Mouse (Mus musculus) left cerebral cortex, adult 2 months (tissue): ENCODE results near the gene Cep112. TPM values are rescaled to one million over a fixed set of nuclear protein-coding genes. Genes with fewer than 3 reads are reported as not detected.
"Not testable (repeated sequence)": the region's sequence is repeated elsewhere in the genome, so short reads cannot be mapped to it uniquely, and the experiment has no call there.

ENCODE experiments used
- DNase-seq, 2 experiments: peaks; one replicate each; pipeline ENCODE4 v3.0.0; 2021 to 2022; ENCODE audit warnings: low spot score in 2 of 2, mixed read lengths in 1 of 2; ENCODE audit errors: extremely low spot score in 1 of 2
- H3K27ac ChIP-seq: fragments of 200-600 bp; 2 replicates; pipeline ENCODE4 v1.8.1; 2022
- H3K4me3 ChIP-seq: fragments of 200-600 bp; 2 replicates; pipeline ENCODE4 v1.8.1; 2022
- CTCF ChIP-seq: fragments of 200-600 bp; IDR thresholded peaks from 2 replicates; pipeline ENCODE4 v1.8.1; 2022; ENCODE audit warnings: antibody characterized with exemption, mild to moderate bottlenecking, moderate library complexity
- intact Hi-C: fragments of 180-260 bp; cut with DNase I; formaldehyde crosslinking; loops from one replicate; pipeline ENCODE4 v1.15.1; 2025
- total RNA-seq, 2 experiments: library from RNA; stranded (reverse); gene quantifications; 2 replicates each; pipeline ENCODE4 v1.2.3; 2021

The Cep112 gene
- total RNA-seq, 2 experiments from 2014 or later: 8.2 to 11.3 TPM

GRCm38 (mm10) chr11:108862360-108862759 lies 437.4 kb downstream of the Cep112 start:
- intact Hi-C loops: no loop called here
- Histone ChIP-seq H3K27ac (no peak overlapping the region), H3K4me3 (no peak overlapping the region)
- TF ChIP-seq CTCF: no peak
- no peak for DNase-seq

- TF ChIP-seq CTCF: no peak
- DNase-seq: no peak
- no peak overlapping the region for H3K4me3 ChIP-seq
- no peak overlapping the region for H3K27ac ChIP-seq
- intact Hi-C loops: no loop called here
Measured at GRCm38 (mm10) chr11:108865746-108866145, 440.8 kb downstream of the Cep112 start.

- no peak for DNase-seq
- H3K4me3 ChIP-seq: no peak overlapping the region
- no peak for TF ChIP-seq CTCF
- H3K27ac ChIP-seq: no peak overlapping the region
- intact Hi-C loops: no loop called here
Measured at GRCm38 (mm10) chr11:108867538-108867937, 442.5 kb downstream of the Cep112 start.

- H3K27ac ChIP-seq, intact Hi-C loops, DNase-seq, H3K4me3 ChIP-seq: not testable (repeated sequence)
Measured at GRCm38 (mm10) chr11:108871284-108871683, 446.3 kb downstream of the Cep112 start.

- intact Hi-C loops: no loop called here
- Histone ChIP-seq H3K27ac (no peak overlapping the region), H3K4me3 (no peak overlapping the region)
- DNase-seq: no peak
- TF ChIP-seq CTCF: no peak
Measured at GRCm38 (mm10) chr11:108871748-108872147, 446.8 kb downstream of the Cep112 start.

GRCm38 (mm10) chr11:108876633-108877205 lies 451.7 kb downstream of the Cep112 start:
- intact Hi-C loops: no loop called here
- H3K4me3 ChIP-seq: no peak overlapping the region
- H3K27ac ChIP-seq: no peak overlapping the region
- no peak for DNase-seq
- no peak for TF ChIP-seq CTCF

DNA sequence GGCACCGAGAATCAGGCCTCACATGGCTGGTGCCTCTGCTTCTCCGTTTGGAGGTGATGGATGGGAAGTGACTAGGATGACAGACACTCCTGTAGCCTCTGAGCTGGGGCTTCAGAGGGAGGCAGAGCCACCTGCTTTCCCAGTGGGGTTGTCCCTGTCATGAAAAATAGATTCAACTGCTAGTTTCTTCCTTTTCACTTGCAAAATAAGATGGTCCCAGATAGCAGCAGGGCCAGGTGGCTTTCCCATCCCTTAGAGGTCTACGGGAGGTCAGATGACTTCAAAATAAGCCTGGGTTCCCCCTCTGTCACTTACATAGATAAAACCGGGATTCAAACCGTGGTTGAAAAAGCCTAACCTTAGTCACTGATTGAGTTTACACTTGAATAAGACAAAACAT lies 452.5 kb downstream of the Cep112 start:
- intact Hi-C loops: no loop called here
- H3K4me3 ChIP-seq: no peak overlapping the region

DNA sequence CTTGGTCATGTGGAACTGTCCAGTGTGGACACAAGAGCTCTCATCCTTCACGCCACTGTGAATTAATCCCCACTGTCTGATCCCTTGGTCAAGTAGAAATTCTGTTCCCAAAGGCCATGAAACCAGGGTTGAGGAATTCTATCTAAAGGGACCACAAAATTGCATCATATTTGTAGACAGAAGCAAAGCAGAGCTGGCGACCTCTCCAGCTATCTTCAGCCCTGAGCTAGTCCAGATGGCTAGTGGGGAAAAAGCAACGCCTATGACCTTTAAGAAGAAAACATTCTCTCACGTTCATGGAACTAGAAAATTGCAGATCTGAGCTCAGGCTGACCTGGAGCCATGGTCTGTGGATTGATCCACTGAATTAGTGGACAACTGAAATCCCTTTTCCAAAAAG lies 455.6 kb downstream of the Cep112 start:
- DNase-seq: no peak
- Histone ChIP-seq H3K4me3 (no peak overlapping the region), H3K27ac (no peak overlapping the region)
- no peak for TF ChIP-seq CTCF
- intact Hi-C loops: no loop called here

More for the DNA sequence above, 452.5 kb downstream of the Cep112 start:
- TF ChIP-seq CTCF: no peak
- H3K27ac ChIP-seq: no peak overlapping the region
- DNase-seq: no peak

- Histone ChIP-seq H3K27ac (no peak overlapping the region), H3K4me3 (no peak overlapping the region)
- DNase-seq: no peak
- no peak for TF ChIP-seq CTCF
- intact Hi-C loops: no loop called here
Measured at GRCm38 (mm10) chr11:108881662-108882061, 456.7 kb downstream of the Cep112 start.

DNA sequence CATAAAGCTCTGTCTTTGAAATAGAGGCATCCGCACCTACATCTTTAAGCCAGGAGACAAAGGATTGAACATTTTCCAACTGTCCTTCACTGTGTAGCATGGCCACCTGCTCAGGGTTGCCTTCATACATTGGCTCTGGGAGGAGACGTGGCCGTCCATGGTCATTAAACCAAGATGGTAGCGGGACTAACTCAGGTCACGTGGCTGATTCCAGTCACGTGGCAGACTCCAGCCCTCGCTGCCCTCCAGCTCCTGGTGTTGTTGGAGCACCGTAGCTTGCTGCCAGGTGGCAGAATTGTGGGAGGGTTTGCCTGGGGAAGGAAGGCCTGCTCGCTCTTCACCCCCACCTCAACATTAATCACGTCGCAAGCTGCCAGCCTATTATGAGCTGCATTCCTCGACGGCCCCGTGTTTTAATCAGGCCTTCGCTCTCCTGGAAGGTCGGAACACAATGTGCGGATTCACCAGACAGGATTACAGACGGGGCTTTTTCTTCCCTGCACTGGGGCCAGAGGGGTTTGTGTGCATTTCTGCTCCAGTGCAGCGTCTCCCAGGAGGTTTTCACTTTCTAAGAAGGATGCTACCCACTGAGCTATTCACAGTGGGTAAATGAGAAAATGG lies 460.4 kb downstream of the Cep112 start:
- intact Hi-C loops: no loop called here
- DNase-seq: no peak
- no peak overlapping the region for H3K27ac ChIP-seq
- TF ChIP-seq CTCF: no peak
- H3K4me3 ChIP-seq: no peak overlapping the region

- DNase-seq: no peak
- TF ChIP-seq CTCF: no peak
- no peak overlapping the region for H3K27ac ChIP-seq
- intact Hi-C loops: no loop called here
- H3K4me3 ChIP-seq: no peak overlapping the region
Measured at GRCm38 (mm10) chr11:108886060-108886459, 461.1 kb downstream of the Cep112 start.

- H3K27ac ChIP-seq: no peak overlapping the region
- intact Hi-C loops: no loop called here
- H3K4me3 ChIP-seq: no peak overlapping the region
- peak; percentile 69 for TF ChIP-seq CTCF
- DNase-seq: peak in 1 of 2 experiments; percentile 26
Measured at GRCm38 (mm10) chr11:108889121-108889520, 464.1 kb downstream of the Cep112 start.

DNA sequence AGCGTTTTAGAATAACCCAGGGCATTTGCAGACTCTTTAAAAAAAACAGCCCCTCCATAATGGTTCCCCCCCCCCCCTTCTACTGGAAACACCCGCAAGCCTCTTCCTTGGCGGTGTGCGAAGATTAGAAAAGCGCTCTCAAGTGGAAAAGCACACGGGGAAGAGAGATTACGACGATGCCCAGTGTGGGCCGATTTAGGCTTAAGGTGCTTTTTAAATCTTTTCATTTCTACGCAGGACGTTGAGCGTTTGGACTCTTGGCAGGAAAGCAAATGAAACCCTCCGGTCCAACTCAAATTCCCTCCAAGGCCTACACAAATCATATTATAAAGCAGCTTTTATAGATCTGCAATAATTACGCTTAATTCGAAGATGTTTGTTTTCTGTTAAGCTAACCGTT lies 465.6 kb downstream of the Cep112 start:
- intact Hi-C loops: loop anchor here (2.0 to 5.0 kb wide), 2 partner anchors 30 to 133 kb away; partner anchors contain the start of gene Axin2
- H3K4me3 ChIP-seq: peak overlapping the region; percentile 26; the same call in 1 of the 2 replicates
- no peak overlapping the region for H3K27ac ChIP-seq
- DNase-seq: no peak
- TF ChIP-seq CTCF: no peak
